Mouse (Mus musculus) left cerebral cortex, adult 18-20 months (tissue): ENCODE measurements at regions not wholly inside any gene's neighbourhood (a gene's known extent, or its start where the extent isn't known, plus 50 kb on each side); places are given as distances from the start of the nearest gene placed in this dataset.

Experiments
- DNase-seq, 2 experiments: peaks; one replicate each; pipeline ENCODE4 v3.0.0; 2021 to 2022; ENCODE audit warnings: low spot score in 2 of 2, mixed read lengths in 1 of 2

DNA sequence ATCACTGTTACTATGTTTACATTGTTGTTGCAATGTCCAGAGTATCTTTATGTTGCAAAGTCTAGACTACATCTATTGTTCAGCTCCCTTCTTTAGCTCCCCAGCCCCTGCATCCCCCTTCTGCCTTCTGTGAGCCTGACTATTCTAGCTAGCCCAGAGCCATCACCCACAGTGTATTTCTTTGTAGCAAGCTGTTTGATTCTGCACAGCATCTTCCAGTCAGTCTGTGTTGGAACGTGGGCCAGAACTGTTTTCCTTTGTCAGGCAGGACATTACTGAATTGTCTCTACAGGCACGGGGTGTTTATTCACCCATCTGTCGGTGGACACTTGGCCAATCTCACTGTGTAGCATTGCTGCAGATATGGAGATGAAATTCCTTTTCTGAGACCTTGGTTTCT, 295.4 kb upstream of the Trpc7 start:
- DNase-seq = no peak

DNA sequence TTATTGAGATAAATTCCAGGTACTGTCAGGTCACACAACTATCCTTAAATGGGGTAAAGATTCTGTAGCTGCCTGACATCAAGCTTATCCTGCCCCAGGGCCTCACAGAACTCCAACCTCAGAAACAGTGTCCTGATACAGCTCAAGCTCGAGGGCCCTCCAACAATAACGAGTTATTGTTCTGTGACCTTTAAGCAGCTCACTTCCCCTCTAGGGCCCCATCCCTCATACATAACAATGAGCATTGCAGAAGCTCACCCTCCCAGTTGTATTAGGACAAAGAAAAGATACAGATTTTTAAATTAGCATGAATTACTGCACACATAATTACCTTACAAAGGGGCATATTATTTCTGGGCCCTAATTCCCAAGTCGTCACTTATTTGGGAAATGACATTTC, 293.5 kb upstream of the Trpc7 start:
- no peak for DNase-seq

DNA sequence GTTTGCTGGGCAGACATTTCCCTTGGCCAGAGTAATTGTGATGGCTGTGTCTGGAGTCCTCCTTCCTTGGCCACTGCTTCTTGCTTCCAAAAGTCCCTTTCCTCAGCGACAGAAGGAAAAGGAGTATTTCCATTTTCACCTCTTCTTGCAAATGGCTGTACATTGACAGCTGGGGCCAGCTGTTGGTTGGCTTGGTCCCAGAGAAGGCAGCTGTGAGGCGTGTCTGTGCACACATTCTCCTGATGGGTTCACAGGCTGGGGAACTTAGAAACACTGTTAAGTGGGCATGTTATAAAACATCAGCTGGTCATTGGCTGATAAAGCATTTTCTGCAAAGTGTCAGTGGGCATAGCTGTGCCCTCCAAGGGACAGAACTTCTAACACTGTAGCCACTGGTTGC, 290.4 kb upstream of the Trpc7 start:
- no peak for DNase-seq

DNA sequence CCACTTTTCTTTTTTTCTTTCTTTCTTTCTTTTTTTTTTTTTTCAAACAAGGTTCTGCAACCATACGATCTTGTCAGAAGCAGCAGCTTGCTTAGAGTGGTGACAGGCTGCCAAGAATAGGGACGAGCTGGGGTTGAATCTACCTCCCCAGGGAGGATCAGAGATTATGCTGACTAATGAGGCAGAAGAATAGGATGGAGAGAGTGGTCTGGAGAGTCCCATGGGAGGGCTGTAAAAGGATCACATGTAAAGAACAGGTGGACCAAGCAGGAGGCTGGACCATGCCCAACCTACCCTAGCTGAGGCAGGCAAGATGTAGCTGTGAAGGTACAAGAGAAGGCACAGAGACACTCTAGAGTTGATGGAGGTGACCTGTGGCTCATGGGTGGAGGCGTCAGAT, 274.4 kb upstream of the Trpc7 start:
- DNase-seq = no peak

DNA sequence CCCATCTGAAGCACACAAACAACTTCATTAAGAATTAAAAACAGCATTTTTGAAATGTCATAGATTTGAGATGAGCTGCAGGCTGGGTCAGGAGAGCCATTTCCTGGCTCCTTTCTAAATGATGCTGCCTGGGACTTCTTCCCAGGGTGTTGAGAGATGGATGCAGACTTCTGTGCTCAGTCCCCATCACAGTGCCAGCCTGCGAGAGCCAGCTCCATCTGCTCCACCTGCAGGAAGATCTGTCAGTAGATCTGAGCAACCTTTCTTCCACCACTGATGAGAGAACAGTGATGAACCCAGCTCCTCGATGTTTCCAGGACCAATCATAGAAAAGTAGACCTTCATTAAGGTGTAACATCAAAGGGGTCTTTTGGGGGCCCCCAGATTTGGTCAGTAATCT, 273.8 kb upstream of the Trpc7 start:
- peak in 1 of 2 experiments; percentile 3 for DNase-seq

DNA sequence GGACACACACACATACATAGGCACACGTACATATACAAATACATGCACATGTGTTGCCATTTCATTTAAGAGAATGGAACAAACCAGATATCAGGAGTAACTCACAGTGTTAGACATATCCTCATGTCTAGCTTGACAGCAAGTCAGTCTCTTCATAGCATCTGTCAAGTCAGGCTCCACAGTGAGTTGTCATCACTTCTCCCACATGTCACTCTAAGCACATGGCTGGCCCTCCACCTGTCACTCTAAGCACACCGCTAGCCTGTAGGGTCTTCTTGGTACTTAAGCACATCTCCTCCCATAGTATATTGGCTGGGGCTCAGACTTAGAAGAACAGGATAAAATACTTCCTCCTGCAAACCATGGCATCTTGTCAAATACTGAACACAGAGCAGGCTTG, 269.6 kb upstream of the Trpc7 start:
- no peak for DNase-seq

DNA sequence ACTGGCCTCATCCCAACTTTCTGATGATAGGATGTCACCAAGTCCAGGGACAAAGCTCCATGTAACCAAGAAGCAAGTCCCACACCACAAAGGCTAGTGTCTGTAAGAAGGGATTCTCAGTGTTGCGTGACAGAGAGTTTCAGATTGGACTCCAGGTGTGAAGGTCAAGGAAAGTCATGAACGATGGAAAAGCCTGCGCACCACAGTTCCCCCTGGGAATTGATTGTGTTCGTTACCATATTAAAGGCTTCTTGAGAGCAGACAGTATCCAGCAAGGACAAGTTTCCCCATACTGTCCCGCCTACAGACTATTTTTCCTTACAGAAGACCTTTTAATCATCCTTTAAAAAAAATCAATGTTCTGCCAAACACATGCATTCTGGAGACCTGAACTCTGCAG, 257.0 kb upstream of the Trpc7 start:
- no peak for DNase-seq

DNA sequence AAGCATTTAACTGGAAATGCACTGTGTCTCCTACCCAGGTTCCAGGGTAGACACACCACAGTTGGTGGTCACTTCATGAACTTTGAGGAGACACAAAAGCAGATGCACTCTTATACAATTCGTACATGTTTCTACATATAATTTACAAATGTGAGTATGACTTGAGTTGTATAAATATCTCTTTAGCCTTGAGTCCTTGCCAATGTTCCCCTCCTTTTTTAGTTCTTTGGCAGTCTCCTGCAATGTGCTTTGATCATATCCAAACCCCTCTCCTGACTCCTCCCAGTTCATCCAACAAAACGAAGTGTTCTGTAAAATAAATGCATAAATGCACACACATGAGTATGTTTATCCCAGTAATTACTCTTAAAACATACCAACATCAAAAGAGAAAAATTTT, 251.8 kb upstream of the Trpc7 start:
- no peak for DNase-seq

DNA sequence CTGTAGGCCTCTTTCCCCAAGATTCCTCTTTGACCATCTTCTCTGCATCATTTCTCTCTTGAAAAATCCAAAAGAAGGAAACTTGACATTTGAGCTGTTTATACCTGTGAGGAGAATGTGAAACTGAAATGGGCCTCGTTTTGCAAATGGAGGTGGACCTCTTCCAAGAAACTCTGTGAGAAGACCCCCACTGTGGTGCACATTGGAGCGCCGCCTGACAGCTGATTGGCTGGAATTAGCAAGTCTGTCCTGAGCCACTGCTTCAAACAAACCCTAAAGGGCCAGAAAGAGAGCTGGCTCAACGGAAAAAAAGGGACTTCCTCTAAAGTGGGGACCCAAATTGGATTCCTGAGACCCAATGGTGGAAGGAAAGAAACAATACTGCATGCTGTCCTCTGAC, 250.9 kb upstream of the Trpc7 start:
- no peak for DNase-seq

DNA sequence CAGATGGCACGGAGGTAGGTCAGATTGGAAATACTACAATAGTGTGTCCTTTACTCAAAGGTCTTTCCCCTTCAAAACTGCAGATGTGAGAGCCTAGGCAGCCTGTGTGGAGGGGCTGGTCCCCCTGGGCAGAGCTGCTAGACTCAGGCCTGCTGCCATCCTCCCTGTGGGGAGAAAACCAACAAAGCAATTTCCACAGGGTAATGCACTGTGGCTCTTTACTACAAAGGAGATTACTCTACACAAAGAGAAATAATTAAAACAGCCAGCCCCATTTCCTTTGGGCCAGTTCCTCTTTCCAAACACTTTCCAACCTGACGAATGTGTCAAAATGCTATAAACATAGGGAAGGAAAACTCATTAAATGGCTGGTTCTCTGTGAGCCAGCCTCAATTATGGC, 250.0 kb upstream of the Trpc7 start:
- no peak for DNase-seq

DNA sequence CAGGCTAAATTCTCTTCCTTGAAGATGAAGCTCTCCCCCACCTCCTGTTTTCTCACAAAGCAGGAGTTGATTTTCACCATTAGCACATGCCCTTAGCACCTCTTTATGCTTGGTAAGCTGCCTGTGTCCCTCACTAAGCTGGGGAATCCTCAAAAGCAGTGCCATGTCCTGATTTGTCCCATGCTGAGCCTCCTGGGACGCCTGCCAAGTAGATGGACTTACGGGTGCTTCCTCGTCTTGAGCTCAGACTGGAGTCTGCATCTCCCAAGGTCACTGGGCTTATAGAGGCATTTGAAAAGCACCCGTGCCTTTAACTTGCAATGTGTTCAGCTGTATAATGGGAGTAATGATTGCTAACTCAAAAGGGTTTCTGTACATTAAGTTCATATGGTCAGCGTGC, 247.1 kb upstream of the Trpc7 start:
- DNase-seq = no peak

DNA sequence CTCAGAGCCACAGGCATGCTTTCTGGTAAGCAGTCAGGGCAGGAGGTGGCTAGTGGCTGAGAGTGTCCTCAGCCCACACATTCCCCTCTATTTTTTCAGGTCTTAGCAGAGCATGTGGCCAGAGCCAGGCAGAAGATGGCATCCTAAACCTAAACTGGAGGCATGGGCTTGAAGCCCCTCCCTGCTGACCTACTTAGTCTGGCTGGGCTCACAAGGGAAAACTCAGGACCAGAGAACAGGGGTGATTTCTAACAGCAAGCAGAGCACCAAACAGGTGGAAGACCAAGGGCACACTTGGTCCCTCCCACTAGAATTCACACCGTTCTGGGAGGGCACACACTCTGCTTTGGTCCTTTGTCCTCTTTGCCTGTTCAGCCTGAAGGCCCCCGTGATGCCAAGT, 246.6 kb upstream of the Trpc7 start:
- DNase-seq = no peak

DNA sequence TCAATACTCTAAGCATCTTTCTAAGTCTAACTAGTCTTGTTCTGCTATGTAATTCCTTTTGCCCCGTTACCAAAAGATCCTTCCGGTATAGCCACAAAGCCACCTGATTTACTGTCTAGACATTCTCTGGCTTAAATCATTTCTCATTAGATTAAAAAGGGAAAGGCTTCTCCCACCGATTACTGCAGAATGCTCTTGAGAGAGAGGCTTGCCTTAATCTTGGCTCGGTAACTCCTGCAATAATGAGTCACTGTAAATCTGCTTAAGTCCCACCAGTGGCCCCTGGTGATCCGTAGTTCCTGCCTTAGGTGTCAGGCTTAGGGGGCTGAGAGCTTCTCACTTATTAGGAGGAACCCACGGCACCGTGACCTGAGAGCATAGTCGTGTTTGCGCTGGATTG, 220.1 kb upstream of the Trpc7 start:
- DNase-seq = no peak

DNA sequence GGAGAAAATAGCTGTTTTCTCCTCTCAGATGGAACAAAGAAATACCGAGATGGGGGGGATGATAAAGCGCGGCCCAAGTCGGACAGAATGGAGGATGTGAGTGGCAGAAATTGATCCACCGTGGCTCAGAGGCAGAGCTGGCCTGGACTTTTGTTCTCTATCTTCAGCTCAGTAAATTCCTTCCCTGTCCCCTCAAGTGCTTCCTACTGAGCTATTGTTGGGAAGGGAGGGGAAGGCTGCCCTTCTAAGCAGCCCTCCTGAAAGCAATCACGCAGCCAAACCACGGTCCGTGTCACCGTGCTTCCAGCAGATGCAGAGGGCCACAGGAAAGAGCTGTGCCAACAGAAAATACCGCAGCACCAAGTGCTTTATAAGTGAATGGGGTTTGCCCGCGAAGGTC, 212.2 kb upstream of the Trpc7 start:
- no peak for DNase-seq

DNA sequence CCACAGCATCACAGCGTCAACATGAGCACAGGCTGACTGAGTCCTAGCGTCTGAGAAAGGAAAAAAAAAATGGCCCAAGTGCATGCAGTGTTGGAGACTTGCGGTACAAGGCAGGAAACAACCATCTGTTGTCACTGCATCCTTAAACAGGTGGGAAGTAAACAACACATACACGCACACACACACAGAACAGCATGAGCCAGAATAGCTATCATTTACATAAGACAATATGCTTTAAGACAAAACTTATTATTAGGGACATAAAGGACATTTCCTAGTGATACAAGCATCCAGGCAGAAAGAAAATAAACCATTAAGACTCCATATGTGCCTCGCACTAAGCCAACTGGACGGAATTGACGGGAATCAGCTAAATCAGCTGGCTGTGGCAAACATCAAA, 203.8 kb upstream of the Trpc7 start:
- DNase-seq = no peak

DNA sequence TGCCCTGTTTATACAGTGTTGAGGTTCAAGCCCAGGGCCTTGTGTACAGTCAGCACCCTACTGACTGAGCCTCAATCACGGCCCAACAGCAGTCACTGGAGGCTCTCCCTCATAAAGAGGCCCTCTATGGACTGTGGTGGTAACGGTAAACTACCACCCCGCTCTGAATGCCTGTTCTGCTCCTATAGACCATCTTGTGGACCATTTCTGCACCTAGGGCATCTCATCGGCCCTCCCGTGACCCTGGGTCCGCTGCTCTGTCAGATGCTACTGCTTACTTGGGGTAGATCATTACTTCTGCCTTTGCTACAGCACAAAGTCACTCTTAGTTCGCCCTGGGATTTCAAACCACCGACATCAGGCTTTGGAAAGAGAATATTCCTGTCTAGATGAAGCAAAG, 196.1 kb upstream of the Trpc7 start:
- no peak for DNase-seq

DNA sequence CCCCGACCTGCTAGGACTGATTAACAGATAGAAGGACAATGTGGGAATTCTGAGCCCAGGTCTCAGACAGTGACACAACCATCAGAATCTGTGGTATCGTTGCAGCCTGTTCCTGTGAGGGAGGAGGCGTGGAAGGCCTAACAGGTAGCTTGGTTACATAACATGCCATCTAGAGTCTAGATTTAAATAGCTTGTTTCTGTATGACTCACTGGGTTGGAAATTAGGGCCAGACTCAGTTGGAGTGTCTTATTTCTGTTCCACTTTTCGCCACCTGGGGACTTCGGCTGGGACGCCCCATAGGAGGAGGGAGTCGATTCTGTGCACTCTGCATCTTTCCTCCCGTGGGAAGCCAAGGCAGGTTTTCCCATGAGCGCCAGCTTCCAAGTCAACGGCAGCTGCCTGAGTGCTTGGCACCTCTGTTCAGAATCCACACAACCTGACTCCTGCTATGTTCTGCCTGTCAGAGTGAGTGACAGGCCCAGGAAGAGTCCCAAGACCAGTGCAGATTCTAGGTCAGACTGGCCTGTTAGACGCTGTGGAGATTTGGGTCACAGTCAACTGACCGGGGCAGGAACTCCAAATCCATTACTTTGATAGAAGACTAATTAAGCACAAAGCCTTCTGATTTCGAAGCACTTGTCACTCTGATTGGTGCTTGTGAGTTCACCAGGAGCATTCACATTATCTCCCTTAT, 193.7 kb upstream of the Trpc7 start:
- peak; percentile 32 to 40 for DNase-seq

DNA sequence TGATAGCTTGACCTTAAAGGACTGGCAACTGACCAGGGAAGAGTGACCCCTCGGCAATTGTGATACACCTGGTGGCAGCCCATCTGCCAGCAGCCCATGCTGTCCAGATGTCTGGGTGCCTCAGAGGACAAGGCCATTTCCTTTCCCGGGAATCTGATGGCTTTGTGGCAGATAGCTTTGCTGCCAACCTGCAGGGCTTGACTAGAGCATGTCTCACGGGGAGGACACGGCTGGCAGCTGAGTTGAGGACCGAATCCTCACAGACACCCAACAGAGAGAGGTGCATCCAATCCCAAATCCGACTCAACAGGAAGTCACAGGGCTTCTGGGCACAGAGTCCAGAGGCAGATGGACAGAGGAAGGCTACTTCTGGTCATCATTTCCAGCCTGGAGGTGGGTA, 192.2 kb upstream of the Trpc7 start:
- no peak for DNase-seq

DNA sequence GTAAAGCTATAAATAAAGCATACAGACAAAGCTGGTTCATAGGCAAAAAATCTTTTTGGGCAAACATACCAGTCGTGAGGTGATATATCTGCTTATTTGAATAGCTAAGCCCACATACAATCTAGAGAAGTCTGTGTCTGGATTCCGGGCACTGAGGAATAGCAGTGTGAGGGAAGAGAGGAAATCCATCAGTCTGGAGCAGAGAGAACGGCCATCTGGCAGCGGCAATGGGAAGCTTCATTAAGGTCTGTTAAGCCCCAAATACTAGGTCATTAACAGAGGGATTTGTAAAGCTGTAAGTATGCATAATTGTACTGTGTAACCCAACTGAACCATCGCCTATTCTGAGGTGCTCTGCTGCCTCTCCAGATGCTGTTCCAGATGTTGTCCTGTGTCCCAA, 191.6 kb upstream of the Trpc7 start:
- no peak for DNase-seq

DNA sequence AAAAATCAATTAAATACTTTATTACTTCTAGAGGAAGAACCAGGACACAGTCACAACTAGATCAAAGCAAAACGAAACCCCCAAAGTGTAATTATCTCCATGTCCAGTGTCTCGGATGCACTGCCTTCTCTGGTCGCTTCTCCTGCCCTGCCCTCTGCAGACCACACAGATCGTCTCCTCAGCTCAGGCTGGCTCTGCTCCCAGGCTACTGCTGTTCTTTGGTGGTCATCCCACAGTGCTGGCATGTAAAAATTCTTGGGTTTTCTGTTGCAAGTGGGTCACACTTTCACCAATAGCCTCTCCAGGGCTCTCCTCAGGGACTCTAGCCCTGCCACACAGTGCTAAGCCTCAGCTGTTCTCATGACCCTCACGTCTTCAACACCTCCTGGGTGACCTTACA, 188.0 kb upstream of the Trpc7 start:
- no peak for DNase-seq

DNA sequence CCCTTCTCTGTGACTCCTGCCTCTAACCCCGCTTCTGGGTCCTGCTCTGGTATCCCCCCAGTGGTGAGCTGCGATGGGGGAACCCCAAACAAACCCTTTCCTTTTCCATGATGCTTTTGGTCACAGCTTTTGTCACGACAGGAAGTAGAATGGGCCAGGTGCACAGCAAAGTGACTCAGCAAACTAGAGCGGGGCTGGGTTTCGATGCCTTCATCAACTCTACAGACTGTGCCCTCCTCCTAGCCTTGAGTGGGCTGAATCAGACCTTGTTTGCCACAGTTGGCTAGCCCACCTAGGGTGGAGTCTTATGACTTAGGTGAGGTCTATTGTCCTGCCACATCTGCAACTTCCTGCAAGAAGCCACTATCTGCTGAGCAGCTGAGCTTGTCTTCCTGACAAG, 174.7 kb upstream of the Trpc7 start:
- no peak for DNase-seq

DNA sequence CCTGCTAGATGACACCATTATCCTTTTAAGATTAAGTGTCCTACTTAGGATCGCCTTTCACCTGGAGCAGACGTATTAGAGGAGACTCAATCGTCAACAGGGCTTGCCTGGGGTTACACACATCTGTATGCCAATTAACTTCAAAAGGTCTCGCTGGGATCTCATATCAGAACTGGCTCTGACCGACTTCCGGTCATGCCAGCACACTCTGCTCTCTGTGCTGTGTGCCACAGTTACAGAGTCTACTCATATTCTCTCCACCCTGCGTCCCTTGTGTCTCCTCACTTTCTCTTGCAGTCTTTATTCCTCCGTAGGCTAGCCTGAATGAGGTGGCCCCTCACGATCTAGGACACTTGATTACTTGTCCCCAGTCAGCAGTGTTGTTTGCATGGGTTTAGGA, 165.9 kb upstream of the Trpc7 start:
- no peak for DNase-seq

DNA sequence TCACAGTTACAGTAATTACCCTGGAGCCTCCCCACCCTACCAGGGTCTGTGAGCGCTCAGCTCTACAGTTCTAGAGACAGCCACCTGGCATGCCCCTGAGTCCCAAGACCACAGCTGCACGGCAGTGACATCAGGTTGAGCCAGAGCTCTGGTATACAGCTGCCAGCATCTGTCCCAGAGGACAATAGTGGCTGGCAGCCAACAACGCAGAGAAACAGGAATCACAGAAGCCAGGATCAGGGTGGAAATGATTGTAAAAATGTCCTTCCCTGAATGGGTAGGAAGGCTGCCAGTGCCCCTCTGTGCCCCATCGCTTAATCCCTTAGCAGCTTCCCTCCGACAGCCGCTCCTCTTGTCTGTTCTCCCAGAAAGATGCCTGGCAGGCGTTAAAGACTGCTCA, 165.3 kb upstream of the Trpc7 start:
- DNase-seq = no peak

DNA sequence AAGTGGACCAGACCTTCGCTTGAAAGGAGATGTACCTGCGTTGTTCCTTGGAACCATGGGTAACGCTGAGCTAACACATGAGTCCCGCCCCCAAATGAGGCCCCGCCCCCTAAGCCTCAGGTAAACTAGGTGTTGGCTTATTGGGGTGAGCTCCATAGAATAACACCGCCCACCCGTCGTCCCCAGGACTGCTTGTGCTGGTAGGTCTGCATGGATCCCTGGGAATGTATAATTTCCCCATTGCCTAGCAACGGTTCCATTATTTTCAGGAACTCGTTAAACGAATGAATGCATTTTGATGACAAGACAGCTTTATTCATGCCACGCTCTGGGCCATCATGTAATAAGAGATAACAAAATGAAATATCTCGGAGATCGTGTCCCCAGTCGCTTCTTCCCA, 161.0 kb upstream of the Trpc7 start:
- DNase-seq = no peak
